Mouse (Mus musculus) granulocyte monocyte progenitor cell, adult 5-6 weeks (primary cell): ENCODE measurements around the gene Lipk. TPM values are rescaled to one million over a fixed set of nuclear protein-coding genes. Genes with fewer than 3 reads are reported as not detected.

Experiments
- ATAC-seq: replicated peaks from 2 replicates; pipeline ENCODE4 v1.8.0; 2016; ENCODE audit warnings: mild to moderate bottlenecking, moderate TSS enrichment, inconsistent platforms; ENCODE audit not compliant: poor library complexity, severe bottlenecking
- total RNA-seq, 2 experiments: library from RNA; stranded (forward) in 1 of 2; stranded (reverse) in 1 of 2; fragments of 200-712, 200-1000 nt in 1 of 2; fragments of >200 nt in 1 of 2; fragmentation: Nextera tagmentation in 1 of 2; gene quantifications; 2 replicates each; pipeline ENCODE4 v1.2.3; 2014 to 2017

Lipk gene
- total RNA-seq (2014; fragmentation: Nextera tagmentation), result not detected in 2 replicates
- total RNA-seq (2017), result not detected in 2 replicates

DNA sequence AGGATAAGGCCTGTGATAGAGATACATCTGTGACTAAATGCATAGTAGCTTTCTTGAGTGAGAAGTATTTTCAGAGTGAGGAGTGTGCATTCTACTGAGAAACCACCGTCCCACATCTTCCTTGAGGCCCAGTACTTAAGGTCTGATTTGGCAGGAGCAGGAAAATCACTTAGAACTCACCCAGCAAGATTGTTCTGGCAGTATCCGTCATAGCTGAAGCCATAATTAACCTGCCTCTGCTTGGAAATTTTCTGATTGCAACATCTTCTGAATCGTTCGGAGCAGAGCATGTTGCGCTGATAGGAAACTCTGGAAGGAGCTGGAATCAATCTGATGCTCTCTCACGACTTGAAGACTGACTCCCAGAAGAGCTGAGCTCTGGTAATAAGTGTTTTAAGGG, at the start of gene Lipk:
TSS of gene Lipk (plus strand) at position 289 of the 400 bp plus-strand sequence.
- ATAC-seq, result no peak

DNA sequence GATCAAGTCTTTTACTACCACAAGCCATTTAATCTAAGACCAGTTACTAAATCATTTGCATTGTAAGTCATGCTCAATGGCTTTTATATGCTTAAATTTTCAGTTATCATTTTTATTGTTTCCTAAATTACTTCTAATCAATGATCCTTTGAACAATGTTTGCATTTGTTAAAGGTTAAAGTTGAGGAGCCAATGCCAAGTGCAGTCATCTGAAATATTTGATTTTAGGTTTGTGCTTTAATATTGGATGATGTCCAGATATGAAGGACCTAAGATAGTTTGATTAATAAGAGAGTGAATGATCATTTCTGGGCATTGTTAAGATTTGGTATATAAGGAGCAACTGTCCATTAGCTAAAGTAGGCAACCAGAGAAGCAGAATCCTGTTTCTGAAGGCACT, 47.2 kb upstream of the Lipk start, which contains the start of gene Lipf:
TSS of gene Lipf (plus strand) at position 301 of the 400 bp plus-strand sequence.
- ATAC-seq, result no peak

DNA sequence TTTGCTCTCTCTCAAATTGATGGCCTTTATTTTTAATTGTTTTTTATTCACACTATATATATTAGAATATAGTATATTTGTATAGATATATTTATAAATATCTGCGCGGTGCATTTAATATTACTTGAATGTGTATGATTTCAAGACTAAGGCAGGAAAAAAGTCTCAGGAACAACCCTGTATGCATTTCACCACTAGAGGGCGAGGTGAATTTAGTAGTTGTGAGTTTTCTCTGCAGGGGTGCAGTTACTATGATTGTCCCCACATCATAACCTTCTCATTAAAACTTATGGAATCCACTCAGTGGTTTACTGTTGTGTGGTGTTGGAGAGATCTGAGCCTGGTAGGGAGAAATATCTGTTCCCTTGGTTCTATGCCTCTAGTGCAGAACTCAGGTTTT, 29.1 kb upstream of the Lipk start:
- no peak for ATAC-seq

DNA sequence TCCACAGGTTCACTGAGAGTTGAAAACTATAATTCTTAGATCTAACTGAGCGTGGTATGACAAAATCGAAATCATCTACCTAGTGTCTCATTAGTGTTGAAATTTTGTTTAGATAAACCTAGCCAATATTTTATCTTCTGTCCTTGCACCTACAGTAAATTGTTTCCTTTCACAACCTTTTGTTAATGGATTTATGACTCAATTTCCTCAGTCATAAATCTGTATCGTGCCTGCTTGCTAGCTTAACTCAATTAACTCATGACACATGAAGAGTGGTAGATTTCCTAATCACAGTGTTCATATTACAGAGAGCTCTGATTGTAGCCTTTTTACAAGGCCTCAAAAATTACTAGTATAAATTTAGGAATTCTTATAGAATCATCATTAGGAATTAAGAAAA, 25.0 kb upstream of the Lipk start:
- ATAC-seq, result no peak

DNA sequence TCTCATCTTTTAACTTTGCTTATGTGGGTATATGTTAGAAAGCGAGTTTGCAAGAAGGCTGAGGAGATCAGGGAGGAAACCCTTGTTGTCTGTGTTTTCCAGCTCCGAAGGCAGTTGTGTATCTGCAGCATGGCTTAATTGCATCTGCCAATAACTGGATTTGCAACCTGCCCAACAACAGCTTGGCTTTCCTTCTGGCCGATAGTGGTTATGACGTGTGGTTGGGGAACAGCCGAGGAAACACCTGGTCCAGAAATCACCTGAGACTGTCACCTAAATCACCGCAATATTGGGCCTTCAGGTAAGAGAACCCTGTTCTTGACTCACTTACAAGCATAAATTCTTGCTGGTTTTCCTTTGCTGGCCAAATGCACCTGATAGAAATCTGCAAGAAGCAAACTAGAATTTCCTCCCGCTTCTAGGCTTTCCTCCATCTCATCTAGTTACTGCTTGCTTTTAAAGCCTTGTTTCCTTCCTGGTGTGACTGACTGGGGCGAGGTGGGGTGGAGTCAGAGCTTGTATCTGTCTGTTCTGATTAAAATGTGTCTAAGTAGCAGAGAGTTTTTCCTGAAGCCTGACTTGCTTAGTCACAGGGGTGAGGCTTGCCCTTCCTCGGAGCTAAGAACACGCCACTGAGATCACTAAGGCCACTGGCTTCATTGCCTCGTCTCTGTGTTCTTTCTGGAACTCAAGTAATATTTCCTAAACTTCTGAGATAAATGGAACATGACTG, 13.5 kb downstream of the Lipk start:
- no peak for ATAC-seq

DNA sequence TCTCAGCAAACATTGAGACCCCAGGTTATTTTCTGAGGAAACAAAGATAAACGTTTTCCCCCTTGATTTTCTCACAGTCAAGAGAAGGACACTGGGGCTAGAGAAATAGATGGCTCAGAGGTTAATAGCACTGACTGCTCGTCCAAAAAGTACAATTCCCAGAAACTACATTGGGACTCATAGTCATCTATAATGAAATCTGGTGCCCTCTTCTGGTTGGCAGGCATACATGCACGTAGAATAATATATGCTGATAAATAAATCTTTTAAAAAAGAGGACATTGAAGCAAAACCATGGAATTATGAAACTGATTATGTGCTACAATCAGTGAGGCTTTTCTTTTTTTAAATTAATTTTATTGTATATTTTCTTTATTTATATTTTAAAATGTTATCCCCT, 14.7 kb downstream of the Lipk start:
- ATAC-seq, result no peak

DNA sequence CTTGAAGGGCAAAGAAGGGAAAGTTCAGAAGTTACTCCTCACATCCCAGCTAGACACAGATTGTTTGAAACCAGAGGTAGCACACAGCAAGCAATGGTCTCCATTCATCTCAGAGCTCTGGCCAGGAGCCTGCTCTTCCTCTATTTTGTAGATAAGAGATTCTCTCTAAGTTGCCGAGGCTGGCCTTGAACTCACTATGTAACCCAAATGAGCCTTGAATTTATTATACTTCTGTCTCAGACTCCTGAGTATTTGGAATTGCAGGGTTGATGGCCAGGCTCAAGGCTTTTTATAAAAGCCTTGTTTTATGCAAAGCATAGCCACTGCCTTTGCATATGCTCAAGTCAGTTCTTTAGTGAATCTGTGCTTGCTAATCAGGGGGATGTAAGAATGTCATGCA, 31.6 kb downstream of the Lipk start:
- no peak for ATAC-seq

DNA sequence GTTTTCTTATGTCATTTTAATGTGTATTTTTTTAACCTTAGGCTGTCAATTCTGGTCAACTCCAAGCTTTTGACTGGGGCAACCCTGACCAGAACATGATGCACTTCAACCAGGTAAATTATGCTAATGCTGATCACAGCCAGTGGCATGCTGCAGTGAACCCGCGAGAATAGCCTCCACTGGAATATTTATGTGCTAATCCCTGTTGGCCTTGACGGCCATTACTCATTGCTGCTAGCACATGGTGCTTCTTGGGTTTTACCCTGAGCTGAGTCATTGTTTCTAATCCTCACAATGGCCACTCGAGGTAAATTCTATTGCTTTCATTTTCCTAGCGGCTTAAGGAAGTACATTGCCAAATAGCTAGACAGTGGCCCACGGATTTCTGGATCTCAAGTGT, 34.9 kb downstream of the Lipk start:
- ATAC-seq, result 0 out of 2 replicates have a peak, but pooled peaks have one; percentile 14

DNA sequence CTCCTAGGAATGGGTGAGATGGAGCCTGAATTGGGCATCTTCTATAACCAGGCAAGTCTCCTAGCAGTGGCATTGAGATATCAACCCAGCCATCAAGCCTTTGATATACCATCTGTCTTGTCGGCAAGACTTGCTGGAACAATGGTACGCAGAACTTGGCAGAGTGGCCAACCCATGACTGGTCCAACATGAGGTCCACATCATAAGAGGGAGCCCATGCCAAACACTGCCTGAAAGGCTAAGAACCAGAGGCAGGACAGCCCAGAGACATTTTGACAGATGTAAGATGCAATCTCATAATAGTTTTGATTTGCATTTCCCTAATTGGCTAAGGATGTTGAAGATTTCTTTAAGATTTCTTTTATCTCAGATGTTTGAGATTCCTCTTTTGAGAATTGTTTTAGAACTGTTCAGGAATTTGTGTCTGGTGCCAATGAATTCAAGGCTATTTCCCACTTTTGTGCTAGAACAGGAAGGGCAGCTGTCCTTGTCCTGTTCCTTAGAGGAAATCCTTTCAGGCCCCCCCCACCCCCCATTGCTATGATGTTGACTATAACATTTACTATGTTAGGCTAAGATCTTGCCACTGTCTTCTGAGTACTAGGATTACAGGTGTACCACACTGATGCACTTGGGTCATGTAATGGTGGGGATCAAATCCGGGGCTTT, 41.4 kb downstream of the Lipk start:
- ATAC-seq, result no peak

DNA sequence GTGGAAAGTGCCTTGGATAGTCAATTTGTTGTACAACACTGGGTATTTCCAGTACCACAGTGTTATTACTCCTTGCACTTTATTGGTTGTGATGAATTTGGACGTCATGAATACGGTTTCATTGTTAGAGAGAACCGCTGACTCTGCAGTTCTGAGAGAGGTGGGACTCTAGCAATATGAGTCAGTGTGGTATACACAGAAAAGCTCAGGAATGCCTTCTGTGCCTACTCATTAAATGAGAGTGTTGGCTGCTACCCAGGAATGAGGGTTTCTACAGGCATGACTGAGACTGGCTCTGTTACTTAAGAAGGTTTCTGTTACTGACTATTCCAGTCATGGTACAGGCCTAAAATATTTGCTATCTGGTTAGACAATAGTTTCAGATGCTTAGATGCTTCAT, 43.4 kb downstream of the Lipk start:
- ATAC-seq, result no peak

DNA sequence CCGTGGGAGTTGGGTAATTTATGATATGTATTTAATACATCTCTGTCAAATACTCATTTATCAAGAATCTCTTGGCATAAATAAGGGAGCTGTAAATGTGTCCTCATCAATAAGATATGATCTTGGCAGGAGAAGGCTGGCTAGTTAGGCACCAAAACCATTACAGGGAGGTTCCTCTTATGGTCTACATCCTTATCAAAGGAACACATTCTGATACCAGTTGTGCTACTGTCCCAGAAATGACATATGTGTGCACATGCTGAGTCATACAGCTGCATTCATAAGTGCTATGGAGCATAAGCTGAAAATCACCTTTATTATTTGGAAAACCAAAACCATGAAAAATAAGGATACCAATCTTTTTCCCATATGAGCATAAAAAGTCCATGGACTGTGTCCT, 55.5 kb downstream of the Lipk start:
- ATAC-seq, result no peak

DNA sequence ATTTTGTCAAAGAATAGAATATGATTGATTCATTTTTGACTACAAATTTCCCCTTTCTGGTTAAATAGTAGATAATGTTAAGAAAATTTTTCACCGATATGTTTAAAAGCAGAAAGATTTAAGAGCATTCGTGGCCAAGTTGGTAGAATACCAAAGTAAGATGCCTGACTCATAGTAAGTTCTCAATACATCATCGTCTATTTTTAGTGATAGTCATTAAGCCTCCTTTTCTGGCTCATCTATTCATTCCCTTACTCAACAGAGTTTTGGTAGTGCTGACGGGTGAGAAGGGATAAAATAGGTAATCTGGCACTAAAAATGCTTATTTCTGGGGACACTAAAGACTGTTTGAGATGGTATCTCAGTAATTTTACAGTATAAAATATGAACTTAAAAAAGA, 56.0 kb downstream of the Lipk start:
- ATAC-seq, result no peak

DNA sequence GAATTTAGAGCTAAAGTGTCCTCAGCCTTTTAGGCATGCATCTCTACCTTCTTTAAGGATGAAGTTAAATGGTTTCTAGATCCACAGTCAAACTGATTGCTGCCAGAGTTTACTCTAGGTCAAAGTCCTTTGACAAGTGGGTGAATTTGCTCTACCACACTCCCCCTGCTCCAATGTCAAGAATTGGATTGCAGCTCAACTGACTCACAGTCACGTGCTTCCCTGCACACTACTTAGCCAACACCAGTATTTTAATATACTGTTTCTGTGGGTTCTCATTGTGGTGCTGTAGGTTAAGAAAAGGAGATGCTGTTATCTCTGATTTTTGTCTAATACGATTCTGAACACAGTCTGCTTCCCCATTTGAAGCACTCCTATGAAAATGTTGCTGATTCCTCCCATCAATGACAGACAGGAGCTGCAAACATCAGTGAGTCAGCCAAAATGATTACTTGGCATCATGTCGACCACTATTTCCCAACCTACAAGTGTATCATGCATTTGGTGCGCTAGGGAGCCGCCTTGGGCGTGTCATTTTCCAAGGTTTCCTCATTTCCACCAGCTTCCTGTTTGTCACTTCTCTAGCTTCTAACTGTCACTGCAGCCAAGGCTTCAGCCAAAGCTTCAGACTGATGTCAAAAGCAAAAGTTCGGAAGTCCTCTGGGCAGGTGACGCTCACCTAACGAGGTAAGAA, 58.8 kb downstream of the Lipk start, which contains the start of gene Lipn:
TSS of gene Lipn (plus strand) at position 580 of the 694 bp plus-strand sequence.
- peak; percentile 87 for ATAC-seq

DNA sequence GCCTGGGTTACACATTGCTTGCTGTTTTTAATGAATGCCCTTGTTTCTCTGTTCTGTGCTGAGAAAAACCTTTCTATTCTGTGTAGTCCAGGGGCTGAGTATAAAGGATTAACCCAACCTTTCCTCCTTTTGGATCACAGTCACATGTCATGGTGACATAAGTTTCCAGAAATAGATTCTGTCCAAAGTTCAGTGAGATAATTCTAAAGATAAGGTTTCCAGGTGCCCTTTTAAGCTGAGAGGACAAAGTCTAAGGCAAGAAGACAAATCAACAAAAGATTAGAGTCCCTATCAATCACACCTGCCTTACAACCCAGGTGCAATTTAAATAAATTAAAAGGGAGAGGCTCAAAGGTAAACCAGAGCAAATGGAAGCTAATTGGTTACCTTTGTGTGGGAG, 66.1 kb downstream of the Lipk start:
- ATAC-seq, result no peak

DNA sequence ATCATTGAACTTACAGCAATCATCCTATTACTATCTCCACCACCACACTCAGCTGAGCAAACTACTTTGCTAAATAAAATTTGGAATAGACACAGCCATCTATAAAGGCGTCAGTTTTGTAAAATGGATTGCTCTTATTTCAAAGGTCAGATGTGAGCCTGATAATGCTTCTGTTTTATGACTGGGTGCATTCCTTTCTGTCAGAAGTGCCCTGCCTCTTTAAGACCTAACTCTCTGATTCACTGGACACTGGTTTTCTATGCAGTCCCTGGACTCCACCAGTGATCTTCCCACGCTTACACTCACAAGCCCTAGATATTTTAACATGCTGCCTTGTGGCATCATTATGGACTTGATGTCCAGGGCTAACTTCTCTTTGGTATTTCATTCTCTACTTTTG, 70.0 kb downstream of the Lipk start:
- no peak for ATAC-seq

DNA sequence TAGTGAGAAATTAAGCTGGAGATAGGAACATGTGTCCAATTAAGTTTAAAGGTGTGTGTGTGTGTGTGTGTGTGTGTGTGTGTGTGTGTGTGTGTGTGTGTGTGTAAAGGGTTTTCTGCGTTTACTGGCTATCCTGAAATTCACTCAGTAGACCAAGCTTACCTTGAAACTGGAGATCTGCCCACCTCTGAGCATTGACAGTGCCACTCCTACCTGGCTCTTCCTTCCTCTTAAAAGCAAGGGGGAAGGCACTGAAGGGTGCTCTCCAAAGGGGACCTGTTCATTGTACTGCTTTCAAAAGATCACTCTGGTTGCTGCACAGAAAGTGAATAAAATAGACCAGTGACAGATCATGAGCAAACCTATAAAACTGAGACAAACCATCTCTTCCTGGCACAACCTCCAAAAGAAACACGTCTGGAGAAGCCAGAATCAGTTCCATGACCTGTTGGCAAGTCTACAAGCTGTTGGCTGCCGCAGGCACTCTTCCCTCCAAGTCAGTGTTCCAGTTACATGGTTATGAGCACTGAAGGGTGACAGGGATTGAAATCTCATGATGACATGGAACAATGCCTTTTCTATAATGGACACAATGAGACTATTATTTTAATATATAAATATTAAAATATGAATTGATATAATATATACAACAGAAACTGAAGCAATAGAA, 81.1 kb downstream of the Lipk start:
- no peak for ATAC-seq

DNA sequence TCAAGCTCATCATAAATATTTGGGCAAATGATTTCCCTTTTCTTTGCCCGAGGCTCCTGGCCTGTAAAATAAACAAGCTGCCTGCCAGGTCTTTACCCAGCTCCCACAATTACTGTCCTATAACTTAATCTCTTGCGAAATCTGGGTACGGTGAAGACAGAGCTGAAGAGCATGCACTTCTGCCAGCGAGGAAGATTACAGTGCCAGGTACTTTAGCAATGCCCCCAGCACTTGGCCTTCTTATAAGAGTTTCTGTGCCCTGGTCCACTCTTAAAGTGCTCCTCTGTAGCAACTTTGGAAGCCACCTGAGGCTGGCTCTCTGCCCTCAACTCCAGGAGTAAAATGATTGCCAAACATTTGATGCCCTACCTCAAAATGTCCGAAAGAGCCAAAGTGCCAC, 87.3 kb downstream of the Lipk start:
- ATAC-seq, result no peak

DNA sequence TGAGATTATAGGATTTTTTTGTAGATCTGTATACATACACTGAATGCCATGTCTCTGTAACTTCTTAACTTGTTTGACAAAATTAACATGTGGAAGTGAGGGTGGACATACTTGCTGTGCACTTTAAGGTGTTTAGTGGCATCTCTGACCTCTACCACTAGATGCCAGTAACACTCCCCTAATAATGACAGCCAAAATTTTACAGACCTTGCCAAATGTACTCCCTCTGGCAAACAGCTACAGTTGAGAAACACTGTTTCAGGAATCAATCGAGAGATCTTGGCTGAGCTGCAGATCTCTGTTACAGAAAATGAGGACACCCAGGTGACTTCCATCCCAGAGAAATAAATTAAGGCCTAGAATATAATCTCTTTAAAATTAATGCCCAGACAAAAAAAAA, 88.1 kb downstream of the Lipk start:
- ATAC-seq, result no peak
